Mouse (Mus musculus): ENCODE measurements around the gene Cbr2. TPM values are rescaled to one million over a fixed set of nuclear protein-coding genes. Genes with fewer than 3 reads are reported as not detected.

Gene Cbr2
- polyA plus RNA-seq, 1 experiment from 2014 or later = 12.6 TPM

DNA sequence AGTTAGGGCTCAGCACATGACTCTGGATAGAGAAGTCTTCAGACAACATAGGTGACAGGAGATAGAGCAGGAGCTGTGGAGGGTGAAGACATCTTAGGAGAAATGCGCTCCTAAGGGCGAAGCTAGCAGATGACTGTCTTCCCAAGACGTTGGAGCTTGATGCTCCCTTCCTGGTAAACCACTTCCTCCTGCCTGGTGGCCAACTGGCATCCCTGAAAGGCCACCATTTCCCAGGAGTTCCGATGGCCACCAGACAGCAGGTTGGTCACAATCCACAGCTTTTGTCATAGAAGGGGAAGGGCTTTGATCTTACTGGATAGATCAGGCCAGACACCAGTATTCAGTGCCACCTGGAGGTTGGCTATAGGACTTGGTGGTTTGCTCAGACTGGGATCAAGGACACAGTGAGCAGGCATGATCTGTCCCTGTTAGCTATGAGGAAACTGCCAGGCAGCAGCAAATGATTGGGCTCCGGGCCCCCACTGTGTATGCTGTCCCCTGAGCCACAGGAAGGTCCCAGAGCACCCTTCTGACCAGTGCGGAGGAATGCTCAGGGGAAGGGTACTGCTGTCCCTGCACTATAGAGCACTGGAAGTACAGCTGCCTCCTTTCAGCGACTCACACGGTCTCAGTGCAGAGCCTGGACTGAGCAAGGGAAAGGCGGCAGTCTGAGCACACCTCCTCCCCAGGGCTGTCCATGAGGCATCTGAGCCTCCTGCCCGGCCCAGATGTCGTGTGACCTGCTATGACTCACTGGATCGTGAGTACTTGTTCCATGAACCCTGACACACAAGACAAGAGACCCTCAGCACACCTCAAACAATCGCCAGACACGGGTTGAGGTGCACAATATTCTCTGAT lies 30.1 kb upstream of the Cbr2 start:
- Histone ChIP-seq H3K4me2 (0 out of 2 replicates have a peak overlapping the region, but pooled peaks have one; percentile 10), H3K9ac (no peak overlapping the region), H3K27me3 (no peaks in the 10 kb centered on the region), H3K9me3 (0 out of 2 replicates have a peak, but pooled peaks cover 6% of the 10 kb centered on the region), H3K4me3 (no peak overlapping the region), H3K4me1 (peaks cover 7% of the 10 kb centered on the region; the same call in 1 of the 2 replicates), H3K36me3 (no peaks in the 10 kb centered on the region), H3K27ac (no peak overlapping the region)
- ATAC-seq (ENCODE audit: insufficient number of reproducible peaks, low FRiP score, low TSS enrichment, low read depth) = no peak; the same call in 1 of the 2 replicates
- 64% methylated on average over 14 of the region's 14 CpGs for WGBS

- Histone ChIP-seq H3K4me3 (no peak overlapping the region), H3K4me2 (no peak overlapping the region), H3K27ac (no peak overlapping the region), H3K36me3 (no peaks in the 10 kb centered on the region), H3K27me3 (no peaks in the 10 kb centered on the region), H3K4me1 (peaks cover 7% of the 10 kb centered on the region; the same call in 1 of the 2 replicates), H3K9ac (no peak overlapping the region), H3K9me3 (0 out of 2 replicates have a peak, but pooled peaks cover 6% of the 10 kb centered on the region)
- WGBS = 84% methylated on average over 9 of the region's 9 CpGs
- no peak for ATAC-seq (ENCODE audit: insufficient number of reproducible peaks, low FRiP score, low TSS enrichment, low read depth)
Measured at GRCm38 (mm10) chr11:120760236-120760635, 28.3 kb upstream of the Cbr2 start.

GRCm38 (mm10) chr11:120751606-120752005 lies 19.7 kb upstream of the Cbr2 start:
- WGBS = 60% methylated on average over 4 of the region's 4 CpGs
- H3K27me3 ChIP-seq = no peaks in the 10 kb centered on the region
- no peak for ATAC-seq (ENCODE audit: insufficient number of reproducible peaks, low FRiP score, low TSS enrichment, low read depth)
- no peak overlapping the region for H3K4me3 ChIP-seq
- H3K9ac ChIP-seq = no peak overlapping the region
- H3K36me3 ChIP-seq = no peaks in the 10 kb centered on the region
- H3K9me3 ChIP-seq = no peaks in the 10 kb centered on the region
- H3K27ac ChIP-seq = no peak overlapping the region
- H3K4me1 ChIP-seq = no peaks in the 10 kb centered on the region
- no peak overlapping the region for H3K4me2 ChIP-seq

GRCm38 (mm10) chr11:120749430-120749829 lies 17.5 kb upstream of the Cbr2 start:
- Histone ChIP-seq H3K9ac (no peak overlapping the region), H3K27me3 (no peaks in the 10 kb centered on the region), H3K4me3 (no peak overlapping the region), H3K27ac (no peak overlapping the region), H3K4me1 (no peaks in the 10 kb centered on the region), H3K9me3 (no peaks in the 10 kb centered on the region), H3K4me2 (no peak overlapping the region), H3K36me3 (no peaks in the 10 kb centered on the region)
- WGBS = 67% methylated on average over 8 of the region's 8 CpGs
- ATAC-seq (ENCODE audit: insufficient number of reproducible peaks, low FRiP score, low TSS enrichment, low read depth) = no peak

GRCm38 (mm10) chr11:120747974-120748373 lies 16.1 kb upstream of the Cbr2 start:
- H3K4me1 ChIP-seq = no peaks in the 10 kb centered on the region

GRCm38 (mm10) chr11:120744121-120744701 lies 12.3 kb upstream of the Cbr2 start:
- Histone ChIP-seq H3K9ac (no peak overlapping the region; the same call in 1 of the 2 replicates), H3K4me2 (no peak overlapping the region), H3K27me3 (no peaks in the 10 kb centered on the region), H3K4me1 (no peaks in the 10 kb centered on the region), H3K9me3 (no peaks in the 10 kb centered on the region), H3K36me3 (no peaks in the 10 kb centered on the region), H3K4me3 (no peak overlapping the region), H3K27ac (no peak overlapping the region)
- no peak for ATAC-seq (ENCODE audit: insufficient number of reproducible peaks, low FRiP score, low TSS enrichment, low read depth)
- WGBS = 51% methylated on average over 7 of the region's 7 CpGs

More at GRCm38 (mm10) chr11:120747974-120748373, 16.1 kb upstream of the Cbr2 start:
- H3K4me2 ChIP-seq = no peak overlapping the region
- no peak for ATAC-seq (ENCODE audit: insufficient number of reproducible peaks, low FRiP score, low TSS enrichment, low read depth)
- H3K9me3 ChIP-seq = no peaks in the 10 kb centered on the region
- H3K4me3 ChIP-seq = no peak overlapping the region
- H3K36me3 ChIP-seq = no peaks in the 10 kb centered on the region
- 47% methylated on average over 4 of the region's 4 CpGs for WGBS
- no peaks in the 10 kb centered on the region for H3K27me3 ChIP-seq
- H3K27ac ChIP-seq = no peak overlapping the region
- H3K9ac ChIP-seq = no peak overlapping the region

DNA sequence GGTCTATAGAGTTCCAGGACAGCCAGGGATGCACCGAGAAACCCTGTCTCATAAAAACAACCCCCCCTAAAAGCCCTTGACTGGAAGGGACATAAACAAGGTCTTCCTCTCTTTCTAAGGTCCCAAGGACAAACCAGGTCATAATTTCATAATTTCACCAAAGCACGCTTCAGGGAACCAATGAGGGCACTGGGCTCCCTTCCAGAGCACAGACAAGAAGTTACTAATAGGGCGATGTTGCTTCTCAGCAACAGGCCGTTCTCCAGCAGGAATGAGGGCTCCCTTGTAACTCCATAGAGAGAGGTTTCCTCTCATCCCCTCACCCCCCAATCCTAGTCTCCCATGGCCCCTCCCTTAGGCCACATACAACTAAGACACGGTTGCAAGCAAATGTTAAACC lies 9.1 kb upstream of the Cbr2 start:
- WGBS = 90% methylated on average over 5 of the region's 5 CpGs
- Histone ChIP-seq H3K27me3 (no peaks in the 10 kb centered on the region), H3K4me2 (no peak overlapping the region), H3K9me3 (no peaks in the 10 kb centered on the region), H3K27ac (no peak overlapping the region), H3K4me3 (no peak overlapping the region), H3K9ac (no peak overlapping the region), H3K36me3 (no peaks in the 10 kb centered on the region), H3K4me1 (no peaks in the 10 kb centered on the region)
- ATAC-seq (ENCODE audit: insufficient number of reproducible peaks, low FRiP score, low TSS enrichment, low read depth) = no peak

GRCm38 (mm10) chr11:120736424-120736823 lies 4.5 kb upstream of the Cbr2 start:
- Histone ChIP-seq H3K36me3 (no peaks in the 10 kb centered on the region), H3K4me1 (peaks cover 20% of the 10 kb centered on the region), H3K9ac (no peak overlapping the region), H3K9me3 (no peaks in the 10 kb centered on the region), H3K27ac (no peak overlapping the region), H3K4me3 (no peak overlapping the region), H3K27me3 (no peaks in the 10 kb centered on the region), H3K4me2 (no peak overlapping the region)
- 75% methylated on average over 6 of the region's 6 CpGs for WGBS
- no peak for ATAC-seq (ENCODE audit: insufficient number of reproducible peaks, low FRiP score, low TSS enrichment, low read depth)

DNA sequence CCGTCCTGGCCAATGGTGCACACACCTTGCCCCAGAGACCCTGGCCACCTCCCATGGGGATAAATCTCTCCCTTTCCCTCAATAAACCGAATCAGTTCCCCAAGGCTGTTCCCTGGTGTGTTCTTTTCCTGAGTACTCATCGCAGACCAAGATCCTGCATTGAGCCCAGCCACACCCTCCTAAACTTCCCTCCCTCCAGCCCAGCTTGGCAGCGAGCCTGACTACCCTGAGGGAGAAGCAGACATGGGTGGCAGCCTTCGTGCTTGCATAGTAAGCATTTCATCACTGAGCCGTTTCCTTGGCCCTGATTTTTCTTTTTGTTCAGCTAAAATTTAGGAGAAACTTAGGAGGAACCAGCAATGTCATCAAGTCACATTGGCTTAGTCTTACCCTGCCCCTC lies 1.6 kb upstream of the Cbr2 start:
- peaks cover 28% of the 10 kb centered on the region for H3K4me1 ChIP-seq
- H3K9ac ChIP-seq = no peak overlapping the region
- no peak for ATAC-seq (ENCODE audit: insufficient number of reproducible peaks, low FRiP score, low TSS enrichment, low read depth)
- H3K27me3 ChIP-seq = 0 out of 2 replicates have a peak, but pooled peaks cover 2% of the 10 kb centered on the region
- peak overlapping the region; percentile 66; the same call in 1 of the 2 replicates for H3K27ac ChIP-seq
- H3K36me3 ChIP-seq = no peaks in the 10 kb centered on the region
- no peak overlapping the region for H3K4me3 ChIP-seq
- WGBS = 45% methylated on average over 6 of the region's 6 CpGs
- H3K4me2 ChIP-seq = no peak overlapping the region
- H3K9me3 ChIP-seq = no peaks in the 10 kb centered on the region

DNA sequence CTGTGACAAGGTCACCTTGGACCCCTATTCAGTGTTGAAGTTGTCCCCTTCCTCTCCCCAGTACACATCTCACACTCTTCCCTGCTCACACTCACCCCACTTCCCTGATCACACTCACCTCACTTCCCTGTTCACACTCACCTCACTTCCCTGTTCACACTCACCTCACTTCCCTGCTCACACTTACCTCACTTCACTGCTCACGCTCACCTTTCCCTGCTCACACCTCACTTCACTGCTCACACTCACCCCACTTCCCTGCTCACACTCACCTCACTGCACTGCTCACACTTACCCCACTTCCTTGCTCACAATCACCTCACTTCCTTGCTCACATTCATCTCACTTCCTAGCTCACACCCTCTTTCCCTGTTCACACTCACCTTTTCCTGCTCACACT lies 519 bp downstream of the Cbr2 start:
- H3K27me3 ChIP-seq = 0 out of 2 replicates have a peak, but pooled peaks cover 2% of the 10 kb centered on the region
- peak overlapping the region; percentile 66 for H3K27ac ChIP-seq
- WGBS = 80% methylated on average over 1 of the region's 1 CpGs
- no peaks in the 10 kb centered on the region for H3K9me3 ChIP-seq
- no peak for ATAC-seq (ENCODE audit: insufficient number of reproducible peaks, low FRiP score, low TSS enrichment, low read depth)
- no peak overlapping the region for H3K4me3 ChIP-seq
- no peak overlapping the region; the same call in 1 of the 2 replicates for H3K4me2 ChIP-seq
- H3K36me3 ChIP-seq = no peaks in the 10 kb centered on the region
- H3K4me1 ChIP-seq = peaks cover 34% of the 10 kb centered on the region
- H3K9ac ChIP-seq = no peak overlapping the region

GRCm38 (mm10) chr11:120730331-120730870 lies 1.5 kb downstream of the Cbr2 start:
- peaks cover 39% of the 10 kb centered on the region for H3K4me1 ChIP-seq
- H3K36me3 ChIP-seq = peaks cover 3% of the 10 kb centered on the region
- no peak overlapping the region for H3K9ac ChIP-seq
- no peak overlapping the region for H3K27ac ChIP-seq
- WGBS = 87% methylated on average over 10 of the region's 10 CpGs
- no peaks in the 10 kb centered on the region for H3K9me3 ChIP-seq
- no peak for ATAC-seq (ENCODE audit: insufficient number of reproducible peaks, low FRiP score, low TSS enrichment, low read depth)
- H3K27me3 ChIP-seq = 0 out of 2 replicates have a peak, but pooled peaks cover 2% of the 10 kb centered on the region
- no peak overlapping the region for H3K4me2 ChIP-seq
- H3K4me3 ChIP-seq = no peak overlapping the region

All from limb, embryonic 15.5 days (tissue).